Mouse (Mus musculus) ES-CJ7 (cell line): ENCODE data around the gene Asb8.

Experiments
- DNase-seq: peaks from one replicate; pipeline ENCODE4 v3.0.0; 2011; ENCODE audit warnings: low read depth, low spot score

The Asb8 gene

DNA sequence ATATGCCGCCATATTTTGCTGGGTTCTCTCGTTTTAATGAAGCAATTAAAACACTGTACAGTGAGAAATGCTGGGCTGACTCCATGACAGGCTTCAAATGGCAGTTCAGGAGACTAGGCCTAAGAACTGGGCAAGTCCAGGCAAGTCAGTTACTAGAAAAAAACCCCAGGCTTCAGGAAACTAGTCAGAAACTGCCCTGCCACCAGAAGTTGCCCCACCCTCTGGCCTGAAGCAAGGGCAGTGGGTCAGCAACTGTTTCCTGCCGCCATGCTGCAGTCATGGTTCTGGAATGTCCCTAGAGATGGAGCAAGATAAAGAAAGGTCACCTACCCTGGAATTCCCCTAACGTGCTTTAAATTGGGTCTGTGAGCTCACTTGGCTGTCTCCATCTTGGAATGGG is 9.5 kb downstream of the Asb8 start:
- DNase-seq, result peak; percentile 73

DNA sequence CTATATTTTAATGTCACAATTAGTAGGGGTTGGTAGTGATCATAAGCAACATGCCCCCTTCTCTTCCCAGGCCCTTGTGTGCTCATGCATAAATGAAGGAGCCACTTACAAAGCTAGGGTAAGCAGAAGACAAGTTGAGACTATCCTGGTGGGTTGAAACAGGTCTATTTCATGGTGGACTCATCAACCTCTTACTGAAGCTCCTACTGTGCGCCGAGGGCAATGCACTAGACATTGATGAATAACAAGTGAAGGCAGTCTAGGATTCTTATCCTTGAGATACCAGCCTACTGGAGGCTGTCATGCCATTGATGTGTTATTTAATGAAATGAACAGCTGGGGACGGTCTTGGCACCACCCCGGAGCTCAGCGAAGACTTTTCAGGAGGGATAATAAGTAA is 10.2 kb downstream of the Asb8 start:
- no peak for DNase-seq

DNA sequence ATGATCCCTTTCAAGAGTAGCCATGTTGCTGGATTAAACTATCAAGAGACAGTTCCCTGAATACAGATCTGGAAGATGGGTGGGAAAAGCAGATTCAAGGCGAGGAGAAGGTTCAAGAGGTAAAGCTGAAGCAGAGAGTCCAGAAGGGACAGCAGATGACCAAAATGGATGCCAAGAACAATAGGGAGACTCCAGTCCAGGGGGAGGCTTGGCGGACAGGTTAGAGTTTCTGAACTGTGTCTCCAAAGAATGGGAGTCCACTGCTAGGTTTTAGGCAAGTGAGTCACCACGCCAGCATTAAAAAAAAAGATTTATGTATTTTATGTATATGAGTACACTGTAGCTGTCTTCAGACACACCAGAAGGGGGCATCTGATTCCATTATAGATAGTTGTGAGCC is 10.8 kb downstream of the Asb8 start:
- DNase-seq, result no peak

DNA sequence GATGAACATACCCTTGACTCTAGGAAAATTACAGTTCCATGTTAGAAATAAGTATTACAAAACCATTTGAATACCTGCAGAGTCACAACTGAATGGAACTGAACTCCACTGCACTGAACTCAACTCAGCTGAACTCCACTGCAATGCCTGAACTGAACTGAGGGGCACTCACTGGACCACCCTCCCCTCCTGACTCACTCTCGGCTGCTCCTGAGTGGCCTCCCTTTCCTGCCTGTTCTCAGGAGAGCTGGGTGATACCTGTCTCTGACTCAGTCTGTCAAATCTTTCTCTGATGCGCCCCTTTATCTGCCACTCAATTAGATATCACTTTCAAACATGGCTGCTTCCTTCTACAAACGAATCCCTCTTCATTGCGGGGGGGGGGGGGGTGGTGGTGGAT is 11.3 kb downstream of the Asb8 start:
- DNase-seq, result peak; percentile 23

DNA sequence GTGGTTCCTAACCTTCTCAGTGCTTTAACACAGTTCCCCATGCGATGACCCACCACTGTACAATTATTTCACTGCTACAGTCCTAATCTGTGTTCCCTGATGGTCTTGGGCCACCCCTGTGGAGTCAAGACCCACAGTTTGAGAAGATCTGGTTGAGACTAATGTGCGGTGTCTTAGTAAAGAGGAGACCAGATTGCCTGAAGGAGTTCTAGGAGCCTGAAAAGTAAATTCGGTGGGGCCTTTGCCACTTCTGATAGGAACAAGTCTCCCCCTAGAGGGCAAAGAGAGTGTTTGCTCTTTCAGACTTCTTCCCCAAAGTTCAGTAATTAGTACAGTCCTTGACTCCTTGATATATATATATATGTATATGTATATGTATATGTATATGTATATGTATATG is 11.8 kb downstream of the Asb8 start:
- DNase-seq, result peak; percentile 74

DNA sequence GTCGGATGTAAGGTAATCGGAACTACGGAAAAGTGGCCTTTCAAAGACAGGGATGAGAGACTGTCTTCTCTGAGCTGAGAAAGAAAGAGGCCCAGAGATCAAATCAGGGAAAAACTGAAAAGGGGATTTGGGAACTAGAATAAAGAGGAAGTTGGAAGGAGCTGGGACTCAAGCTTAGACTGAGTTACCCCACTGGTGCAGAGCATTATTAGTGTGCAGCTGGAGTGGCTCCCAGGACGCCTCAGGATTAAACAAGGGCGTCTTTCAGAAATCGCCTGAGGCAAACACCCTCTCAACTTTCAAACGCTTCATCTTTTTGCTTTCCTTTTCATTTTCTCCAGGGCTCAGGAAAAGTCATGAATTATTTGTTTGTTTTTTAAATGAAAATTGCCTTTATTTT is 12.5 kb downstream of the Asb8 start:
- DNase-seq, result no peak

DNA sequence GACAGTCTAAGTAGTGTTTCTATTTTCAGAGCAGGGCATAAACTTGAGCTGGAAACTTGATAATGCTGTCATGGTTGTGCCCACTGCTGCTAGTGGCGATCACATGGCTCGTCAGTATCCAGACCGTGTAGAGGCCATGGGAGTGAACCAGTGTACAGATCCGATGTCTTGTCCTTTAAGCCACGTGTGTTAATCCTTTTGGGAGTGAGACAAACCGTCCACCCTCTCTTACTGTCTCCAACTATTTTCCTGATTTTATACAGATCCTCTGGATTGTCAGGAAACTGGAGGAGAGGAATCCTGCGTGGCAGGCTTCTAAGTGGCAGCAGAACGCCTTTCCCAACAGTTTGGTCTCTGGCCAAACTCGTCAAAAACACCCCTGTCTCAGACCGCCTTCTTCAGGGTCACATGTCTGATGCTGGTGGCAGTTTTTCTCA is 16.2 kb downstream of the Asb8 start:
- no peak for DNase-seq

DNA sequence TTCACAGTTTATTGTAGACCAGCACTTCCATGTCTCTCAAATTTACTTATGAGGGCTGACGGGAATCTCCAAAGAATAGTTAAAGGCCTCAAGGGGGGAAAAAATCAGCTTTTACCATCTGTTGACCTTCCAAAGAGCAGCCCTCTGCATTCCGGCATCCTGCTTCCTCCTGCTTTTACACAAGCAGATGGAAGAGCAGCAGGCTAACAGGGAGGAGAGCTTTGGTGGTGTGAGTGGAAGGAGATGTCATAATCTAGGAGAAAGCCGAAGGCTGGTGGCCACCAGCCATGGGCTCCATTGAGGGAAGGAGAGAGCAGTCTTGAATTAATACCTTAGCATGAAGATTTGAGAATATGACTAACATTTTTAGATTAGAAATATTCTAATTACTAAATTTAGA is 17.1 kb downstream of the Asb8 start:
- no peak for DNase-seq

DNA sequence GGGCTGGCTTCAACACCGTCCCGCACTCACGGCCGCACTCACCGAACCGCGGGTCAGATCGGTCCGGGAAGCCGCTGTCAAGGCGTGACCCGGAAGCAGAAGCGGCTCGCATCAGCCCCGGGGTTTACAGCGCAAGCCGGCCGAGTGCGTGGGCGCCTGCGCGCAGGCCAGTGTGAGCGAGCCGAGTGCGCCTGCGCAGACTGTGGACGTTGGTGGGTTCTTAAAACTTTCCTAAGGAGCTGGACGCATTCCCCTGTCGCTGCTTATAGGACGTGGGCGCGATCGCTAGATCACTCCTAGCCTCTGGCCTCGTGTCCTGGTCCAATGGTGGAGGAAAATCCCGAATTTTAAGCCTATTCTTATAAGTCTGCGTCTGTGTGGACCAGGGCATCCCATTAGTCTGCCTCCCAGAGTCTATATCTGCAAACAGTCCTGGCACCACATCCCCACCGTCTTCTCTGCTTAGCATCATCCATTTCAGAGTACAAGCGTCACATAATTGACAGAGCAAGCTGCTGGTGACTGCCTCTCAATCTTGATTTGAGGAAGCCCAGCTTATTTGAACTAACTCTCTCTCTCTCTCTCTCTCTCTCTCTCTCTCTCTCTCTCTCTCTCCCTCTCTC is 19.8 kb downstream of the Asb8 start:
- peak; percentile 94 for DNase-seq

DNA sequence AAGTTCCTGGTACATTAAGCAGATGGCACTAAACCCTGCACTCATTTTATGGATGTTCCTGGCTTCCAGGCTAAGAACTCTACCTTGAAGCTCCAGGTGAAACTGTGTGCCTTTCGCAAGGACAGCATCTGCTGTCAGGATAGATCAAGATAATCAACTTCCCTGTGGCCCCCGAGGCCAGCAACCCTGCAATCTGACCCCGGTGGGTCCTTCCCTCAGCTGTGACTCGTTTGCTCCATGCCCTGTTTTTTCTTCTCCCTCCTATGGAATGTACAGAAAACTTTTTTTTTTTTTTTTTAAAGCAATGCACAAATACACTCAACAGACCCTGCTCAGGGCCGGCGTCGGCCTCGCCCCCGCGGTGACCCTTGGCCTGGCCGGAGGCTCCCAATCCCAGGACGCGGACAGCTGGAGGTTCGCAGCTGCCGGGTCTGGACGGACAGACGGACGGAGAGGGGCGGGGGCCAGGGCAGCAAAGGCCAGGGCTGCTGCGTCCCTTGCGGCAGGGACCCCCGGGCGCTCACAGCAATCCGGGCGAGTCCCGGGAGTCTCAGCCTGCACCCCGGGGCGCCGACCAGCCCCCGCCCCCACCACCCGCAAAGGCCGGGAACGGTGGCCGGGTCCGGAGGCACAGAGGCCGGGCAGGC is 20.4 kb downstream of the Asb8 start:
- DNase-seq, result no peak

DNA sequence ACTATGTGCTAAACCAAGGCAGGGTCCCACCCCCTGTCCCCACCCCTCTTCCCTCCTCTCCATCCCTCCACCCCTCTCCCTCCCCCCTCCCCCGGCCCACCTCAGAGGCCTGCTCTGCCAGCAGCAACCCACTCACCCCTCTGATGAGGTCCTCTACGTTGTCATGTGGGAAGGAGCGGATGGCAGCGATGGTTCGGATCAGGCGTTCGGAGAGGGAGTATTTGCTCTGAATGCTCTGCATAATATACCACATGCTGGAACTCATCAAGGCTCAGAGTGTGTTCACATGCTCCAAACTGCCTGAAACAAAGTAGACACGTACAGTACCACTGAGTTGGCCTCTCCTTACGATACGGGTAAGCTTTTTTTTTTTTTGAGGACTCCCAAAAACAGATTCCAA is 22.9 kb downstream of the Asb8 start:
- DNase-seq, result no peak

DNA sequence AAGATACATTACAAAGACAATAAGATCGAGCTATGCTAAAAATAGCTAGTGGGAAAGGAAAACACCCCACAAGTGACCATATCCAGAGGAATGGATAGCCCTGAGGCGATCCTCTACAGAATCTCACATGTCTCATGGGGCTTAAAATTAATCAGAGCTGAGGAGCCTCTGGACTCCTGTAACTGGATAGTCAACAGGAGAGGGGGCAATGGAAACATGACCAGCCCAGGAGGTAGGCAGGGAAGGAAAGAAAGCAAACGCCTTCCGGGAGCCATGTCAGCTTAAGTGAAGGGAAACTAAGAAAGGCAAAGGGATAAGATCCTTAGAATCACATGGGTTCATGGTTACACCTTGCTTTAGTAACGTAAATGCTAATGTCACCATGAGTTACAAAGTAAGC is 24.6 kb downstream of the Asb8 start:
- DNase-seq, result no peak

DNA sequence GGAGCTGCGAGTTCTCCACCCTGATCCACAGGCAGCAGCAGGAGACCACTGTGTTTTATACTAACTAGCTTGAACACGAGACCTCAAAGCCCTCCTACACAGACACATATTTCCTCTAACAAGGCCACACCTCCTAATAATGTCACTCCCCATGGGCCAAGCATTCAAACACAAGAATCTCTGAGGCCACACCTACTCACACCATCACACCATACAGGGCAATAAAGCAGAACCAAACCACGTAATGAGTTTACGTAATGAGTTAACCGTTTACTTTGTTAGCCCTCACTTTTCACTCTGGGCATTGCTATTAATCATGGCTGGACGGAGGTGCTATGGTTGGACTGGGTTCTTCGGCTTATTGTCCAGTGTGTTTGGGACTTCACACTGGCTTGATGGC is 25.7 kb downstream of the Asb8 start:
- no peak for DNase-seq

DNA sequence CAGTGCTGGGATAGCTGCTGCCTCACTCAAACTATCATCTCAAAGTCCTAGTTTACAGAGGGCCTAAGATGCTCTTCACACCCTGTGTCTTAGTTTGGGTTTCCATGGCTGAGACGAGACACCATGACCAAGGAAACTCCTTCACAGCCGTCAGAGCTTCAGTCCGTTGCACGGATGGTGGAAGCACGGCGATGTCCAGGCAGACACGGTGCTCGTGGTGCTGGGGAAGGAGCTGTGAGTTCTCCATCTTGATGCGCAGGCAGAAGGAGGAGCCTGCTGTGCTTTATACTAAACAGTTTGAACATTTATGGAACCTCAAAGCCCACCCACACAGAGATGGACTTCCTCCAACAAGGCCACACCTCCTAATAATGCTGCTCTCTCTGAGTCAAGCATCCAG is 28.6 kb downstream of the Asb8 start:
- DNase-seq, result no peak

DNA sequence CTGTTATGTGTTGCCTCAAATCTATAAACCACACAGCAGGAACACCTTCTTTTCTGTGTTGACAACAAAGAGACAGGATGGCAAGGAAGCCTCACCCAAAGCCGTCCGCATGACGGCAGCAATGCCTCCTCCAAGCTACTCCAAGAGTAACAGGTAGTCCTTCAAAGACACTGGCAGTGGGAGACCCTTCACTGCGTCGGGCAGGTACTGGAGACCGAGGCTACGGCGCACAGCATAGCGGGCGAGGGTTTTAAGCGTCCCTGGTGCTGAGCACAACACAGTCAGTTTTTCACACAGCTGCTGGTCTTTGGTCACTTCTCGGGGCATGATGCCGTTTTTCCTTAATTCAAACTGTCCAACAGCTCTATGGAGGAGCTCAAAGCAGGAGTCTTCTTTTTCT is 29.8 kb downstream of the Asb8 start:
- no peak for DNase-seq

DNA sequence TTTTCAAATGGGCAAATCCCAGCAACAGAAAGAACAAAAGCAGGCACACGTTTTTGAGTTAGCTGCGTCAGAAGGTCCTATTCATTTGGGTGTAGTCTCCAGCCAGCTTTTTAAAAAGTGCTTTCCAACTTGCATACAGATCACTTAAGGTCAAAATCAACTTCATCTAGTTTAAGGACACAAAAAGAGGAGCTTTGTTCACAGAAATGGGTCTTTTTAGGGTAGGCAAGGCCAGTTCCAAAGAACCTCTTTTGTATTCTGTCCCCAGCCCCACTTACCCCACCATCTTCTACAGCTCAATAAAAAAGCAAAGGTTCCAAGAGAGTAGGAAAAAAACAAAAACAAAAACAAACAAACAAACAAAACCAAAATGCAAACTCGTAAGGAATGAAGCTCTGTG is 30.8 kb downstream of the Asb8 start:
- DNase-seq, result no peak

DNA sequence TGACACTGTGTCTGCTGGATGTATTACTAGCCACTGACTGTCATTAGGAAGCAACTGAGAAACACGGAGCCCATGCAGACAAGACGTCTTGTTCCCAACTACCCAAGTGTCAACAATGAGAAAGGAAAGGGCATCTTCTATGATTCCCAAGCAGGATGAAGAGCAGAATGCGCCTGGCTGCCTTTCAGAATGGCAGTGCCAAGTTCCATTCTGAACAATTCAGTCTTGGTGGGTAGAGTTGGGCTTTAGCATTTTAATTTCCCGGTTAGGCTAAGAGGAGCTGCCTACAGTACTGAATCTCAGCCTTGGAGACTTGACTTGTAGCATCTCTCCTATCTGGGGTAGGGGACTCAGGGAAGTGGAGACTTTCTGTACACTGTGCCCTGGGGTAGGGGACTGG is 31.4 kb downstream of the Asb8 start:
- no peak for DNase-seq

DNA sequence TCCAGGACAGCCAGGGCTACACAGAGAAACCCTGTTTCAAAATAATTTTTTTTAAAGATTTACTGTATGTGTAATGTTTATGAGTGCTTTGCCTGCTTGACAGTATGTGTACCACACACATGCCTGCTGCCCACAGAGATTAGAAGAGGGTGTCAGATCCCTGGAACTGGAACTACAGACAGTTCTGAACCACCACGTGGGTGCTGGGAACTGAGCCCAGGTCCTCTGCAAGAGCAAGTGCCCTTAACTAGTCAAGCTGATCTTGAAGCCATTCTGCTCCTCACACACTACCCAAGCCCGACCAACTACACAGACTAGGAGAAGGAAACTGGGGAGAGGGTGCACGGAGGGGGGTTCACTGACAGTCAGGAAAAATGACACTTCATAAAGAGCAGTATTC is 32.0 kb downstream of the Asb8 start:
- DNase-seq, result no peak

DNA sequence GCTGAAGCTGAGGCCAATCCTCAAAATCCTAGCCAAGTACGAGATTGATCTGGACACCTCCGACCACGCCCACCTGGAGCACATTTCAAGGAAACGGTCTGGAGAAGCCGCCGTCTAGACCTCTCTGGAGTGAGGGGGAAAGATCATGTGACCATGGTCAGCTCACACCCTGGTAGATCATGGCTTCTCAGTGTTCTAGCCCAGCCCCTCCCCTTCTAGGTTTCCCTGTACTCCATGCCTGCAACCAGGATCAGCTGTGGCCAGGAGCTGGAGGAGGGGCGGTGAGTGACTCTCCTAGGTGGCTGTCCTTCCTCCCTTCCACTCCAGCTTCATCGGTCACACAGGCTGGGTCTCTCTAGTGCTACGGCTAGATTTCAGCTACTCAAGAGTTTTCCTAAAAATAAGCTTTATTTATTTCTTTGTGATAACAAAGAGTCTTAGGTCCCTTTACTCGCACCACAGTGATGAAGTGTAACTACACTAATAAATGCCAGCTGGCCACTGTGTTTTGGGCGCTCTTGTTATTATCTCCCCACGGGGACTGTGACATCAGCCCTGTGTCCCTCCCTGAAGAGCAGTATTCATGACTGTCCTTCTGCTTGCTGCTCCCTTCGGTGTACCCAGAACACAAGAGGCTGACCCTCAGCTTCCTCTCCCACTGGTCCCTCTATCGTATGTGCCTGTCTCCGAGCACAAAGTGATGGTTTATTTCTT is 33.3 kb downstream of the Asb8 start:
- DNase-seq, result no peak

DNA sequence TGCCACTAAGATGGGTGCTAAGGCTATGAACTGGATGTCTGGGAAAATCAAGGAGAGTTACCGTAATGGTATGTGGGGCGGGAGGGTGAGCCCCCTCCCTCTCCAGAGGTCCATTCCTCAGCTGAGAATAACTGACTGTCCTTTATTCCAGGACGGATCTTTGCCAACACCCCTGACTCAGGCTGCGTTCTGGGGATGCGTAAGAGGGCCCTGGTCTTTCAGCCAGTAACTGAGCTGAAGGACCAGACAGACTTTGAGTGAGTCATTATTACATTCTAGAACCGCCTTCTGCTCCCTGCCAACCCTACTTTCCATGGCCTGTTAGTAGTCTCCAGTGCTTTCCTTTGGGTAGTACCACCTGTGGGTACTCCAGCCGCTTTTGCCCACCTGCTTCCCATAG is 34.0 kb downstream of the Asb8 start:
- no peak for DNase-seq

DNA sequence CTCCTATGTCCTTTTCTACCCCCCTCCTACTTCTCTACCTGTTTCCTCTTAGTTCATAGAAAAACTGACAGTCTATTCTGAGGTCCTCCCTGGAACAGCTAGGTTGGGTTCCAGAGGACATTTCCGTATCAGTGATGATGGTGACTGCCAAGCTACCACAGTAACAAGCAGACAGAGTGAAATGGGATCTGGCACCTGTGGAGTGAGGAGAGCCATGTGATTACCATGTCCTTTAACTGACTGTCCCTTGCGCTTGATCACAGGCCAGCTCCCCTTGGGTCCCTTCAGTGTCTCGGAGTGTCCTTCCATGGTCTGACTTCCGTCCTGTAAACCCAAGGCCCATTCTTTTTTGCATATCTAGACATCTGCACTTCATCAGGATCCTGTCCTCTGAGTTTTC is 34.4 kb downstream of the Asb8 start:
- no peak for DNase-seq

DNA sequence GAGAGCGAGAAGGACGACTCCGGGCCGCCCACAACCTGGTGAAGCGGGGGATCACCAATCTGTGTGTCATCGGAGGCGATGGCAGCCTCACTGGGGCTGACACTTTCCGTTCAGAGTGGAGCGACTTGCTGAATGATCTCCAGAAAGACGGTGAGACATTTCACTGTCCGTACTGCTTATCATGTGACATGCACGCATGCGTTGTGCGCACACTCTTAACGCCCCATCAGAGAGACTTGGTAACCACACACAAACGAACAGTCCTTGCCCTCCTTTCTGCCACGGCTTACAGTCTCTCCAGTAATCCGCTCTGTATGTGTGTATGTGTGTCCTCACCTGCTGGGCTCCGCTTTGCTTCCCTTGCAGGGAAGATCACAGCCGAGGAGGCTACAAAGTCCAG is 44.6 kb downstream of the Asb8 start:
- DNase-seq, result no peak

DNA sequence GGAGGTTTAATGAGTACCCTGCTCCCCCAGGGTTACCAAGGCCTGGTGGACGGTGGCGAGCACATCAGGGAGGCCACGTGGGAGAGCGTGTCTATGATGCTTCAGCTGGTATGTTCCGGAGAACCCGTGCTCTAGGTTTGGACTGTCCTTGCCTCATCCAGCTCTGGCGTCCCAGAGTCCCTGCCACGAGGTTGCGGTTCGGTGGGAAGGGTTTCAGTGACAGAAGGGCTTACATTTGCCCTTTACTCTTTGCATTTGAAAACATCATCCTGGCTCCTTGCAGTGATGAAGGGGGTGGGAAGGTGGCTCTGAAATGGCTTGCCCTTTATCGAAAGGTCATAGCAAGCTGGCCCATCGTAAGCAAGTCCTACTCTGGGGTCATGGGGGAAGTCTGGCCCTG is 46.1 kb downstream of the Asb8 start:
- DNase-seq, result no peak
